In the genomic region with DNA sequence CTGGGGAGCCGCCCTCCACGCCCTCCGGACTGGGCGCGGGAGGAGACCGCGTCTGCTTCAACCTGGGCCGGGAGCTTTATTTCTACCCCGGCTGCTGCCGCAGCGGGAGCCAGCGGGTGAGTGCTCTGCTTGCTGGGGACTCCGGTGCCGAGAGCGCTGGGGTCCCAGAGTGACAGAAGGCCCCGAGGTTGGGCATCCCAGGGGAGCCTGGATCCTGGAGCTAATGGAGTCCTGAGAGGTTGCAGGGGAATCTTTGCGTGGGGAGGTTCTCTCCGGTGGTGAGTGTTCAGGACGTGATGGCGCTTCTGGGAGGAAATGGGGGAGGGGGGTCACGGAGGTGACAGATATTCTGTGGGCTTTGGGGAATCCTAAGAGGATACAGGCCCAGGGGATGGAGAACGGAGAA, we compare ENCODE assay signal across 8 mouse cellular contexts. TPM values are rescaled to one million over a fixed set of nuclear protein-coding genes. Genes with fewer than 3 reads are reported as not detected.
DNase-seq lines count a peak whose midpoint lies in the region; ATAC-seq and TF ChIP-seq lines count a peak whose summit lies in the region.

No protein-coding gene starts in this region.

- peaks cover 19% of the 10 kb centered on the region for H3K4me1 ChIP-seq in spleen, adult 2 months (ENCODE audit: control insufficient read depth, insufficient read depth, insufficient read length)
- peaks cover 40% of the 10 kb centered on the region for H3K4me1 ChIP-seq in heart, embryonic 15.5 days (replicated peaks)
- H3K4me1 ChIP-seq in limb, embryonic 14.5 days (ENCODE audit: control insufficient read depth, insufficient read depth, low read length) = peaks cover 13% of the 10 kb centered on the region

- H3K27ac ChIP-seq in spleen, adult 2 months (ENCODE audit: insufficient read depth, low read length) = no peak overlapping the region; the same call in 1 of the 2 replicates
- peak overlapping the region; percentile 83 for H3K27ac ChIP-seq in heart, embryonic 15.5 days
- peak overlapping the region; percentile 82 for H3K27ac ChIP-seq in limb, embryonic 14.5 days (replicated peaks; ENCODE audit: low read depth, low read length)

- no peaks in the 10 kb centered on the region for H3K9me3 ChIP-seq in heart, embryonic 15.5 days (replicated peaks)
- no peaks in the 10 kb centered on the region for H3K9me3 ChIP-seq in limb, embryonic 14.5 days (ENCODE audit: control insufficient read depth, low read length)

- no peak for TF ChIP-seq CTCF in spleen, adult 2 months (IDR thresholded peaks at IDR 0.05; ENCODE audit: extremely low read depth, insufficient read depth, insufficient read length, insufficient replicate concordance)

- under 1% methylated on average over 22 of the region's 22 CpGs for WGBS in spleen, adult 2 months
- WGBS in heart, embryonic 15.5 days = under 1% methylated on average over 22 of the region's 22 CpGs
- 0% methylated on average over 21 of the region's 22 CpGs for WGBS in limb, embryonic 14.5 days

- peak overlapping the region; percentile 34 for H3K4me3 ChIP-seq in spleen, adult 2 months (ENCODE audit: extremely low read depth, insufficient read depth, insufficient read length)
- H3K4me3 ChIP-seq in heart, embryonic 15.5 days = peak overlapping the region; percentile 96
- H3K4me3 ChIP-seq in limb, embryonic 14.5 days (replicated peaks; ENCODE audit: low read length) = peak overlapping the region; percentile 94

- peaks cover 18% of the 10 kb centered on the region for H3K27me3 ChIP-seq in spleen, adult 2 months (ENCODE audit: control insufficient read depth, insufficient read depth, low read length)
- H3K27me3 ChIP-seq in heart, embryonic 15.5 days = no peaks in the 10 kb centered on the region
- no peaks in the 10 kb centered on the region for H3K27me3 ChIP-seq in limb, embryonic 14.5 days (ENCODE audit: control insufficient read depth, insufficient read depth, low read length)

- DNase-seq in adrenal gland, adult 2 months = peak; percentile 59
- no peak for DNase-seq in adrenal gland, postnatal 4 days (ENCODE audit: low spot score in 2 of 2)
- no peak for DNase-seq in spleen, adult 2 months (ENCODE audit: low read depth in 1 of 2, low spot score in 2 of 2)
- DNase-seq in spleen, adult 18-20 months = no peak
- DNase-seq in limb, embryonic 14.5 days (ENCODE audit: low spot score) = no peak
- DNase-seq in retina, embryonic 14.5 days (ENCODE audit: low spot score) = peak; percentile 34
- DNase-seq in thymus, postnatal 4 days = no peak

- TF ChIP-seq POLR2A in spleen, adult 2 months (IDR thresholded peaks at IDR 0.05; ENCODE audit: low read depth, low read length) = no peak
- no peak for TF ChIP-seq POLR2A in limb, embryonic 14.5 days (IDR thresholded peaks at IDR 0.05; ENCODE audit: borderline replicate concordance, extremely low read depth, insufficient read depth, insufficient read length)

- peak overlapping the region; percentile 99 for H3K9ac ChIP-seq in heart, embryonic 15.5 days
- H3K9ac ChIP-seq in limb, embryonic 14.5 days (ENCODE audit: low read depth, low read length, severe bottlenecking) = peak overlapping the region; percentile 94

- no peaks in the 10 kb centered on the region for H3K36me3 ChIP-seq in spleen, adult 2 months (ENCODE audit: control insufficient read depth, insufficient read depth, low read length)
- peaks cover 32% of the 10 kb centered on the region for H3K36me3 ChIP-seq in heart, embryonic 15.5 days
- peaks cover 37% of the 10 kb centered on the region for H3K36me3 ChIP-seq in limb, embryonic 14.5 days (ENCODE audit: control insufficient read depth, insufficient read depth, low read length)

- no peak; the same call in 1 of the 2 replicates for ATAC-seq in heart, embryonic 15.5 days (replicated peaks; ENCODE audit: insufficient number of reproducible peaks, insufficient read depth, low FRiP score, low read depth)
- ATAC-seq in limb, embryonic 14.5 days (ENCODE audit: low FRiP score, low read depth) = no peak

- peak overlapping the region; percentile 83 for H3K4me2 ChIP-seq in heart, embryonic 15.5 days
- H3K4me2 ChIP-seq in limb, embryonic 14.5 days (replicated peaks; ENCODE audit: low read depth, low read length, severe bottlenecking) = peak overlapping the region; percentile 87

RNA-seq across cellular contexts. Expression of gene Dmwd, which starts 0.6 kb away (rescaled TPM):
- total RNA-seq in adrenal gland, adult 2 months (2021) = 10 to 100 TPM; 44.2 to 58.5 TPM
- 144 and 152 TPM in 2 replicates for polyA plus RNA-seq in adrenal gland, adult 2 months (2012; rRNA removed)
- 10 to 100 TPM; 67.0 to 70.3 TPM for total RNA-seq in adrenal gland, postnatal 4 days (2021)
- 26.6 and 31.9 TPM in 2 replicates for polyA plus RNA-seq in spleen, adult 2 months (2012; rRNA removed)
- polyA plus RNA-seq in heart, embryonic 15.5 days (2015; fragmentation: Nextera tagmentation; extraction: Ambion mirVana) = 14.2 and 20.0 TPM in 2 replicates
- 126 and 167 TPM in 2 replicates for polyA plus RNA-seq in limb, embryonic 14.5 days (2012; rRNA removed)
- 21.8 and 26.5 TPM in 2 replicates for polyA plus RNA-seq in limb, embryonic 14.5 days (2014; fragmentation: Nextera tagmentation; extraction: Ambion mirVana)

RNA-seq across cellular contexts. Expression of gene Dmpk, which starts 7.1 kb away (rescaled TPM):
- total RNA-seq in adrenal gland, adult 2 months (2021) = 100 to 1,000 TPM; 130 to 142 TPM
- 743 and 836 TPM in 2 replicates for polyA plus RNA-seq in adrenal gland, adult 2 months (2012; rRNA removed)
- total RNA-seq in adrenal gland, postnatal 4 days (2021) = 10 to 100 TPM; 70.0 to 74.7 TPM
- polyA plus RNA-seq in spleen, adult 2 months (2012; rRNA removed) = 175 and 182 TPM in 2 replicates
- polyA plus RNA-seq in heart, embryonic 15.5 days (2015; fragmentation: Nextera tagmentation; extraction: Ambion mirVana) = 51.9 and 57.3 TPM in 2 replicates
- polyA plus RNA-seq in limb, embryonic 14.5 days (2012; rRNA removed) = 143 and 177 TPM in 2 replicates
- polyA plus RNA-seq in limb, embryonic 14.5 days (2014; fragmentation: Nextera tagmentation; extraction: Ambion mirVana) = 33.1 and 37.1 TPM in 2 replicates

RNA-seq across cellular contexts. Expression of gene Six5, which starts 17.8 kb away (rescaled TPM):
- total RNA-seq in adrenal gland, adult 2 months (2021) = 10 to 100 TPM; 12.6 to 16.1 TPM
- 77.3 and 86.0 TPM in 2 replicates for polyA plus RNA-seq in adrenal gland, adult 2 months (2012; rRNA removed)
- total RNA-seq in adrenal gland, postnatal 4 days (2021) = 10 to 100 TPM; 23.4 to 25.3 TPM
- polyA plus RNA-seq in spleen, adult 2 months (2012; rRNA removed) = 9.1 and 9.8 TPM in 2 replicates
- polyA plus RNA-seq in heart, embryonic 15.5 days (2015; fragmentation: Nextera tagmentation; extraction: Ambion mirVana) = 4.9 and 6.7 TPM in 2 replicates
- 103 and 157 TPM in 2 replicates for polyA plus RNA-seq in limb, embryonic 14.5 days (2012; rRNA removed)
- 19.1 and 20.3 TPM in 2 replicates for polyA plus RNA-seq in limb, embryonic 14.5 days (2014; fragmentation: Nextera tagmentation; extraction: Ambion mirVana)

RNA-seq across cellular contexts. Expression of gene Rsph6a, which starts 22.1 kb away (rescaled TPM):
- not detected for total RNA-seq in adrenal gland, adult 2 months (2021)
- polyA plus RNA-seq in adrenal gland, adult 2 months (2012; rRNA removed) = not detected in 2 replicates
- total RNA-seq in adrenal gland, postnatal 4 days (2021) = not detected
- polyA plus RNA-seq in spleen, adult 2 months (2012; rRNA removed) = 0.06 TPM in 1 of 2 replicates, not detected in the other
- polyA plus RNA-seq in heart, embryonic 15.5 days (2015; fragmentation: Nextera tagmentation; extraction: Ambion mirVana) = not detected in 2 replicates
- polyA plus RNA-seq in limb, embryonic 14.5 days (2012; rRNA removed) = 0.04 and 0.12 TPM in 2 replicates
- polyA plus RNA-seq in limb, embryonic 14.5 days (2014; fragmentation: Nextera tagmentation; extraction: Ambion mirVana) = not detected in 2 replicates

RNA-seq across cellular contexts. Expression of gene Gm4969, which starts 41.6 kb away (rescaled TPM):
- total RNA-seq in adrenal gland, adult 2 months (2021) = not detected
- 0.04 TPM in 1 of 2 replicates, not detected in the other for polyA plus RNA-seq in adrenal gland, adult 2 months (2012; rRNA removed)
- total RNA-seq in adrenal gland, postnatal 4 days (2021) = under 1 TPM; 0.59 to 0.98 TPM
- 0.02 TPM in 1 of 2 replicates, not detected in the other for polyA plus RNA-seq in spleen, adult 2 months (2012; rRNA removed)
- polyA plus RNA-seq in heart, embryonic 15.5 days (2015; fragmentation: Nextera tagmentation; extraction: Ambion mirVana) = 0.73 and 1.0 TPM in 2 replicates
- 7.0 and 7.7 TPM in 2 replicates for polyA plus RNA-seq in limb, embryonic 14.5 days (2012; rRNA removed)
- 2.5 and 4.0 TPM in 2 replicates for polyA plus RNA-seq in limb, embryonic 14.5 days (2014; fragmentation: Nextera tagmentation; extraction: Ambion mirVana)

Comparison
In these comparisons a context has a peak if more than half of its experiments do, and no peak if none do; other contexts are left out.
1. DNase-seq: peak in adrenal gland, adult 2 months (single experiment) and retina, embryonic 14.5 days (single experiment); none in adrenal gland, postnatal 4 days (0 of 2), spleen, adult 2 months (0 of 2), spleen, adult 18-20 months (0 of 2), limb, embryonic 14.5 days (single experiment) and thymus, postnatal 4 days (single experiment).
2. H3K4me3 ChIP-seq: peak in every context shown above with its lines; median percentile 96 in heart, embryonic 15.5 days; 94 in limb, embryonic 14.5 days; 34 in spleen, adult 2 months.